Mouse (Mus musculus) heart, postnatal 0 days (tissue): ENCODE measurements around the gene Dph3. TPM values are rescaled to one million over a fixed set of nuclear protein-coding genes. Genes with fewer than 3 reads are reported as not detected.

Experiments used
- ATAC-seq: fragments of 200-750 bp; cut with Nextera tagmentation; 2 replicates; pipeline ENCODE4 v1.8.0; 2017; ENCODE audit warnings: low read depth, moderate number of reproducible peaks, moderate library complexity; ENCODE audit not compliant: insufficient read depth
- DNase-seq: peaks from one replicate; pipeline ENCODE4 v3.0.0-alpha.2; 2016; ENCODE audit warnings: low spot score
- H3K27ac ChIP-seq: fragments of 300-500 bp; sonication (generic); 2 replicates; pipeline ENCODE4 v1.5.1; 2014; ENCODE audit warnings: low read depth, mild to moderate bottlenecking
- H3K27me3 ChIP-seq: fragments of 300-500 bp; sonication (generic); 2 replicates; pipeline ENCODE4 v1.6.1; 2014; ENCODE audit warnings: low read length, mixed read lengths; ENCODE audit not compliant: control insufficient read depth, insufficient read depth
- H3K36me3 ChIP-seq: fragments of 300-500 bp; sonication (generic); replicated peaks from 2 replicates; pipeline ENCODE4 v1.6.1; 2014; ENCODE audit warnings: low read length, mixed read lengths; ENCODE audit not compliant: control insufficient read depth, insufficient read depth
- H3K4me1 ChIP-seq: fragments of 300-500 bp; sonication (generic); 2 replicates; pipeline ENCODE4 v1.6.1; 2014; ENCODE audit warnings: antibody characterized with exemption; ENCODE audit not compliant: control insufficient read depth, insufficient read depth
- H3K4me2 ChIP-seq: fragments of 300-500 bp; sonication (generic); 2 replicates; pipeline ENCODE4 v1.6.1; 2014; ENCODE audit warnings: low read depth, mild to moderate bottlenecking, low read length, moderate library complexity
- H3K4me3 ChIP-seq: fragments of 300-500 bp; sonication (generic); 2 replicates; pipeline ENCODE4 v1.5.1; 2014; ENCODE audit warnings: low read depth, low read length
- H3K9ac ChIP-seq: fragments of 300-500 bp; sonication (generic); replicated peaks from 2 replicates; pipeline ENCODE4 v1.6.1; 2014; ENCODE audit warnings: low read depth, low read length, mixed read lengths
- H3K9me3 ChIP-seq: fragments of 300-500 bp; sonication (generic); replicated peaks from 2 replicates; pipeline ENCODE4 v1.6.1; 2016; ENCODE audit warnings: low read length; ENCODE audit not compliant: control insufficient read depth
- CTCF ChIP-seq: IDR thresholded peaks from 2 replicates; pipeline ENCODE4 v1.5.1; 2016; ENCODE audit warnings: antibody characterized with exemption, control low read depth, low read depth
- EP300 ChIP-seq: IDR thresholded peaks from 2 replicates; pipeline ENCODE4 v1.6.1; 2016; ENCODE audit warnings: antibody characterized with exemption, low read depth
- WGBS: fragments of 180-500 bp; shearing (Covaris S2); extraction: QIAGEN DNeasy Blood & Tissue Kit; methylation state at CpG from one replicate; pipeline ENCODE4 v1.1.7; 2014; 5-methylcytosine and 5-hydroxymethylcytosine counted together
- polyA plus RNA-seq: library from polyadenylated mRNA; unstranded; fragments of >200 nt; fragmentation: Nextera tagmentation; extraction: Ambion mirVana; gene quantifications from 2 replicates; pipeline ENCODE4 v1.2.1, GENCODE M21; 2015
- total RNA-seq: library from RNA; depleted of rRNA; stranded (reverse); fragments of >200 nt; gene quantifications from 2 replicates; pipeline ENCODE4 v1.2.3, GENCODE M21; 2014; ENCODE audit warnings: low replicate concordance; rRNA removed

Dph3 gene
- total and polyA plus RNA-seq, 2 experiments from 2014 or later = 35.0 to 102 TPM

GRCm38 (mm10) chr14:32037661-32038252 is 47.8 kb downstream of the Dph3 start:
- WGBS = 76% methylated on average over 8 of the region's 8 CpGs
- Histone ChIP-seq H3K9me3 (no peaks in the 10 kb centered on the region), H3K4me1 (no peaks in the 10 kb centered on the region), H3K27ac (no peak overlapping the region), H3K4me2 (no peak overlapping the region), H3K4me3 (no peak overlapping the region), H3K9ac (no peak overlapping the region), H3K36me3 (no peaks in the 10 kb centered on the region), H3K27me3 (no peaks in the 10 kb centered on the region)
- DNase-seq (no peak), ATAC-seq (no peak)
- no peak for TF ChIP-seq CTCF
- TF ChIP-seq EP300 = no peak

DNA sequence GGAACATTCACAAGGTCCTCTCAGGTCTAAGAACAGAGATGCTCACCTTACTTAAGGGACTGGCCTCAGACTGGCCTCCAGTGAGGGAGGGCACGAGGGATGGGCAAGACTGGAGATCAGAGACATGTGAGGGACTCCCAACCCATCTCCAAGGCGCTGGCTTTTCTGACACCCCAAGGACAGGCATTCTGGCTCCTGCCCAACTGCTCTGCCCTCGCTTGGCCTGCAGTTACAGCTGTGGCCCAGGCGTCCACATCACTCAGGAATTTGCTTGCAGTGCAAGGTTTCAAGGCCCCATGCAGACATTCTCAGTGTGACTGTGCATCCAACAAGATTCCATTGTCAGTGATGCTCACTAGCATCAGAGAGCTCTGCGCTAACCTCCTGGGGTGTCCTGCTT is 49.0 kb downstream of the Dph3 start:
- DNase-seq (no peak), ATAC-seq (no peak)
- 63% methylated on average over 5 of the region's 5 CpGs for WGBS

DNA sequence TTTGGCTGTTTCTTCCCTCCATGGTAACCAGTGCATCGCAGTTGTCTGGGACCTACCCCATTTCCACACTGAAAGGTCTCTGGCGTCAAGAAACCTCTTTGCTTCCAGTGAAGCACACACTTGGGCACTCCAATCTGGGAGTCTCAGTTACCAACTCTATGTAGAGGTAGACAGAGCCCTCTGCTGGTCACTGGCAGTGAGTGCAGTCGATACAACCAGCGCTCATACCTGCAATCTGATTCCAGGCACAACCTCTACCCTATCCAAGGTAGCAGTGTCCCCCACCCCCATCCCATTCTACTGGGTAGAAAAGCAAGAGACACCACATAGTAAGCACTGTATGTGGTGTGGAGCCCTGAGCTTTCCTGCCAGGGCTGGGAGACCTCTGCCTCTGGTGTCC is 53.0 kb downstream of the Dph3 start:
- Histone ChIP-seq H3K4me3 (no peak overlapping the region), H3K9me3 (no peaks in the 10 kb centered on the region), H3K27me3 (peaks cover 9% of the 10 kb centered on the region), H3K27ac (no peak overlapping the region), H3K9ac (no peak overlapping the region), H3K4me1 (peaks cover 12% of the 10 kb centered on the region), H3K4me2 (no peak overlapping the region), H3K36me3 (no peaks in the 10 kb centered on the region)
- 3% methylated on average over 4 of the region's 4 CpGs for WGBS
- DNase-seq (peak; percentile 70), ATAC-seq (peak; percentile 31; the same call in 1 of the 2 replicates)
- TF ChIP-seq CTCF (peak; percentile 91), EP300 (no peak)

More for the DNA sequence above, 49.0 kb downstream of the Dph3 start:
- Histone ChIP-seq H3K9me3 (no peaks in the 10 kb centered on the region), H3K9ac (no peak overlapping the region), H3K4me3 (no peak overlapping the region), H3K27me3 (no peaks in the 10 kb centered on the region), H3K27ac (no peak overlapping the region), H3K4me2 (no peak overlapping the region), H3K4me1 (no peaks in the 10 kb centered on the region), H3K36me3 (no peaks in the 10 kb centered on the region)
- no peak for TF ChIP-seq EP300
- TF ChIP-seq CTCF = no peak

Other genes starting within 250 kb of the Dph3 start
- gene Galnt15, start 56.7 kb downstream of the Dph3 start, total RNA-seq = 2.7 and 3.3 TPM in 2 replicates
- gene Galnt15, start 56.7 kb downstream of the Dph3 start, polyA plus RNA-seq = 0.88 and 0.94 TPM in 2 replicates
- gene Oxnad1, start 355 bp downstream of the Dph3 start, total RNA-seq = 68.6 and 85.5 TPM in 2 replicates
- 48.4 and 48.7 TPM in 2 replicates for gene Oxnad1, start 355 bp downstream of the Dph3 start, polyA plus RNA-seq
- not detected in 2 replicates for gene Msmb, start 56.3 kb upstream of the Dph3 start, total RNA-seq
- gene Msmb, start 56.3 kb upstream of the Dph3 start, polyA plus RNA-seq = not detected in 2 replicates
- gene Ncoa4, start 74.1 kb upstream of the Dph3 start, total RNA-seq = 137 and 180 TPM in 2 replicates
- gene Ncoa4, start 74.1 kb upstream of the Dph3 start, polyA plus RNA-seq = 60.8 and 62.1 TPM in 2 replicates
- 273 and 367 TPM in 2 replicates for gene Timm23, start 116.2 kb upstream of the Dph3 start, total RNA-seq
- gene Timm23, start 116.2 kb upstream of the Dph3 start, polyA plus RNA-seq = 440 and 486 TPM in 2 replicates
- gene Parg, start 116.2 kb upstream of the Dph3 start, total RNA-seq = 21.0 and 21.4 TPM in 2 replicates
- gene Parg, start 116.2 kb upstream of the Dph3 start, polyA plus RNA-seq = 15.9 and 16.5 TPM in 2 replicates
- gene Ogdhl, start 236.3 kb upstream of the Dph3 start, total RNA-seq = 7.7 and 13.1 TPM in 2 replicates
- gene Ogdhl, start 236.3 kb upstream of the Dph3 start, polyA plus RNA-seq = 6.3 and 6.5 TPM in 2 replicates